Mouse (Mus musculus) spleen, postnatal 4 days (tissue): Measurements from ENCODE around the gene Gatb.

Source experiments
- DNase-seq, 2 experiments: peaks; one replicate each; pipeline ENCODE4 v3.0.0; 2022; ENCODE audit warnings: low spot score in 2 of 2

Gene Gatb

DNA sequence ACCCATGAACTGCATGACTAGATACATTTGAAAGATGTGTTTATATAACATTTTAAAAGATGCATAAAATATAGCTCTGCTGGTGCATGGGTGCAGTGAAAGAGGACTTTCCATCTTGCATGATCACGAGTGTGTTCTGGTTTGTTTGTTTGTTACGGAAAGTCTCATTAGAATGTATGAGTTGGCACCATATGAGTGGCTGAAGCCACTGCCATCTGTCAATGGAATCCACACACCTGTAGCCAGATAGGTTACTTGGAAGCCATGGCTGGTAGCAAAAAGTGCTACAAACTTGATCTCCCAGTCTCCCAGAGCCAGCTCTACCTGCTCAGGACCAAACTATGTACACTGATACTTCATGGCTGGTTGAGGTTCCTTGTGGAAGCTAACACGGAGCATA, 81.6 kb downstream of the Gatb start:
- no peak for DNase-seq

DNA sequence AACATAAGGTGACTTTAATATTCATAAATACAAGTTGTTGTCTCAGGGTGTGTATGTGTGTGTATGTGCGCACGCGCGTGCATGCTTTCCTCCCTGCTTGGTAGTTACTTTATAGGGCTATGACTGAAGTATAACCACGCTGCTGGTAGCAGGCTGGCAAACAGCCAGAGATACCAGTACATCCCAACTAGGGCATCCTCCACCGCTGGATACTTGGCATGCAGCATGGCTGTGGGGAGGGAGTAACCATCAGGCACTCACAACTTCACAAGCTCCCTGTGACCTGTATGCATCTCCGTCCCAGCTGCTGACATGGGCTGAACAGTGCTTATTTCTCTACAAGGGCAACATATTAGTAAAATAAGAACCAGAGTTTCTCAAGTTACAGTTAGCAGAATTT, 85.8 kb downstream of the Gatb start:
- DNase-seq = no peak

- DNase-seq = no peak
Measured at GRCm38 (mm10) chr3:85661926-85662813, 88.3 kb downstream of the Gatb start.

DNA sequence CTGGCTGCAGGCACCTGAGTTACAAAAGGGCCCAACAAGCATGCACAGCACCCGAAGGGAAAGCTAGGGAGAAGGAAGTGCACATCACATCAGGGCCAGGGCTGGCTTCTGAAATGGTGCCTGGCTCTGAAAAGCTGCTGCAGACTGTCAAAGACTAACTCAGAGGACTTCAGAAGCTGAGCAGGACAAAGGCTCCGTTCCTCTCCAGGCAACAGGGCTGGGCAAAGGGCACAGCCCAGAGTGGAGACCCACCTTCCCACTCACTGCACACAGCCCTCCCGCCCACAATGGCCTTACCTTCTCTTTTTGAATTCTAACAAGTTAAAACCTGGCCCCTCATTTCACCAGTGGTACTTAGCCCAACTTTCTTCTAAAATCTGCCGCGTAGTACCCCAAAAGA, 89.9 kb downstream of the Gatb start:
- DNase-seq = no peak

GRCm38 (mm10) chr3:85664591-85665171, 90.8 kb downstream of the Gatb start:
- no peak for DNase-seq

DNA sequence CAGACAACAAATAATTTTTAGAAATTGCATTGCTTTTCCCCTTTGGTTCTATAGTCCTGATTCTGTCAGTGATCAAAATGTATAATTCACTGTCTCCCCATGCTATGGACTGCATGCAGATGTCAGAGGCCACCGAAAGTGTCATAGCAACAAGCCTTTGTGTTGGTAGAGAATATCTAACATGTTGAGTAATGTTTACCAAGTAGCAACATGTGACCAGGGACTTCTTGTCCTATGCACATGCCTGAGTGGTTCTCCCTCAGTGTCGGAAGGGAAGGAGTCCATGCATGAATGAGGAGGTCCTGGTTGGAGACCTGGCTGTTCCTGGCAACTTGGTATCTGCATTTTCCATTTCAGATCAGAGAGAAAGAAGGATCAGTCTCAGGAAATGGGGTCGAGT, 92.2 kb downstream of the Gatb start:
- DNase-seq = no peak

DNA sequence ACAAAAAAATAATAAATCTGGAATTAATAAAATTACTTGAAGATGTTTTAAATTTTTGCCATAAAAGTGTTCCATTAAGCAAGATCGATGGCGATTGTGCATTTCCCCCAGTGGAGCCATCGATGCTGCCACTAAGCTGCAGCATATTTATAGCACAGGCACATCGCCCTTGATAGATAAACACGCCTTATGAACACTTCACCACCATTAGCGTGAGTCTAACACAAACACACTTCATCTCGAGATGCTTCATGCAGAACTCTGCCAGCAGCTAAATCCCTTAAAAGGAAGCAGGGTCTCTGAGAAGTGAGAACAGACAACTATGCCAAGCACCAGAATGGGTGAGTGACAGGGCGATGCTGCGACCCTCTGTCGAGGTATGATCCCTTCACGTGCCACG, 92.8 kb downstream of the Gatb start:
- DNase-seq = no peak

DNA sequence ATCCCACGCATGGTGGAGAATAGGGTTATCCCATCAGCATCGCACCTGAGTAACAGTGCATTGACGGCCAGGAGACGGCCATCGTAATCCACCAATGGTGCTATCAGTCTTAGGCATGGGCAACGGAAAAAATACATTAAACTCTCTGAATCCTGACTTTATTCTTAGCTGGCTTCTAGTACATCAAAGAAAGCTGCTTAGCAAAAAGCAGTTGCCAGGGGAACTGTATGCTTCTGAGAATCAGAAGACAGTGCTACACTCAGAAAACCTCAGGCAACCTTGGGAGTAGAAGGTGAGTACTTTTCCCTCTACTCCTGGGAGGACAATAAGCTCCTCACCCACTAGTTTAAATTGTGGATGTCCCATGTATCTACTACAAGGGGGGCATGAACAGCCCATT, 93.8 kb downstream of the Gatb start:
- no peak for DNase-seq

- no peak for DNase-seq
Measured at GRCm38 (mm10) chr3:85669844-85670243, 95.9 kb downstream of the Gatb start.

DNA sequence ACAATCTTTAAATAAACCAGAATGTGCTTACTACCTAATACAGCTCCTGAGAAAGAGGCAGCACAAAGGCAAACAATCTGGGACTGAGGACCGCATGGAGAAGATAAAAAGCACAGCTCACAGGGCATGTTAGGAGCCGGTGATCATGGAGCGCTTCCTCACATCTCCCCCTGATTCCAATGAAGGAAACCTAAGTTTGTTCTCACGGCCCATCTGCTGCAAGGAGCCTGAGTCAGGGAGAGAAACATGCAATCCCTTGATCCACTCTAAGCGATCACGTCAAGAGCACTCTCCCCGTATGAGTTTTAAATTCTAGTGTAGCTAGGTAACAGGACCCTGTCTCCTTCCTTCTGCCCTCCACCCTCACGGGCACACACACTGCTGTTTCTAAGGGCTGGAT, 103.2 kb downstream of the Gatb start:
- no peak for DNase-seq

DNA sequence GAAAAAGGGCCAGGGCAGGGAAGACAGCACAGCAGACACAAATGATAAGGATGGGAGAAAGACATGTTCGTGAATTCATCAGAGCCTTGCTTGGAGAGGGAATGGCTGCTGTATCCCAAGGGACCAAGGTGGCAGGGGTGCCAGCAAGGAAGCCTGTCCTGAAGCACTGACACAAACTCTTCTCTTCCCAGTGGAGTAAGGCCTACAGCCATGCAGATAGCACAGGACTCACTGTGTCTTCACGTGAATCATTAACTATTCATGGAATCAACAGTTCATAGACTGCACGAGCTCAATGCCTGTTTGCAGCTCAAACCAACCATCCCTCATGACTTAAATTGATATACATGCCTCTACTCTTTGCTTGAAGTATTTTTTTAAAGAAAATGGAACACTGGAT, 104.0 kb downstream of the Gatb start:
- DNase-seq = no peak

GRCm38 (mm10) chr3:85679312-85679933, 105.5 kb downstream of the Gatb start:
- no peak for DNase-seq

- no peak for DNase-seq
Measured at GRCm38 (mm10) chr3:85679960-85680359, 106.0 kb downstream of the Gatb start.

GRCm38 (mm10) chr3:85681136-85681535, 107.2 kb downstream of the Gatb start:
- DNase-seq = no peak

GRCm38 (mm10) chr3:85683618-85684017, 109.7 kb downstream of the Gatb start:
- DNase-seq = no peak

DNA sequence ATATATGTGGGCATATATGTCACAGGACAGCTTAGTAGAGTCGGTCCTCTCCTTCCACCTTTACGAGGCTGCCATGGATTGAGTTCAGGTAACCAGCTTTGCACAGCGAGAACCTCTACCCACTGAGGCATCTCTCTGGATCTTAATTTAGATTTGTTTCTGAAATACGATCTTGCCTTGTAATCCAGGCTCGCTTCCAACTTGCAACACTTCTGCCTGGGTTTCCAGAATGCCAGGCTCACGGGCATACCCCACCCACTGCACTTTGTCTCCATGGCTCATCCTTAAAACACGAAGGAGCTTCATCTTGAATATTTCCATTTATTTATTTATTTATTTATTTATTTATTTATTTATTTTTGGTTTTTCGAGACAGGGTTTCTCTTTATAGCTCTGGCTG, 111.4 kb downstream of the Gatb start:
- DNase-seq = no peak

- DNase-seq = no peak
Measured at GRCm38 (mm10) chr3:85688341-85688740, 114.4 kb downstream of the Gatb start.

DNA sequence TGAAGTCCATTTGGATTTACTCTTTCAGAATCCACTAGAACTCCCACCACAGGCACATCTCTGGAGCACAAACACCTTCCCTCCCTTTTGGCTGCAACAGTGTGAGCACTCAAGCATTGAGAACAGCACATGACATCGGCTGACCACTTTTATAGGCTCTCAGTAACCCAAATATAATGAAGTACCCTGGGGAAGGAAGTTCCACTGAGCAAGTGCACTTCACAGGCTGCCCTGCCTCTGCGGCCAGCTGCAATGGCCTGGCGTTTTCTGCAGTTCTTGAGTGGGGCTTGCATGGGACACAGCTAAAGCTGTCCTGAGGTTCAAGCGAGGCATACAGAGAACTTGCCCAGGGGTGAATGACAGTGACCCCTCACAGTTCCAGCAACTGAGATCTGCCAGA, 117.2 kb downstream of the Gatb start:
- DNase-seq = no peak

GRCm38 (mm10) chr3:85693013-85693412, 119.1 kb downstream of the Gatb start:
- no peak for DNase-seq

DNA sequence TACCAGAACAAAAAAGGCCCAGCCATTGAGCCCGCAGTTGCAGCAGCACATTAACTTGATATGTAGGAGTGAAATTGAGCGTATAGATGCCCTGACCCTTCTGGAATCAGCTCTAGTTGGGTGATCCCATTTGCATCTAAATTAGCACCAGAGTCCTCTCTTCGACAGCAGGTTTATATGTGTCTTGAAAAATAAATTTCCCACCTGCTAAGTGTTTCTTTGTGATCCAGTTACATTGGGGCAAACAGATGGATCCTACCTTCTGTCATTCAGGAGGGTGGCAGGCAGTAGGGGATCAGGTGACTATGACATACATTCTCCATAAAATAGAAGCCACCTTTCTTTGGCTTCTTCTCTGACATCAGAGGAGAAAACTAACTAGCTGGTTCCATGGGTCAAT, 121.1 kb downstream of the Gatb start:
- DNase-seq = no peak

DNA sequence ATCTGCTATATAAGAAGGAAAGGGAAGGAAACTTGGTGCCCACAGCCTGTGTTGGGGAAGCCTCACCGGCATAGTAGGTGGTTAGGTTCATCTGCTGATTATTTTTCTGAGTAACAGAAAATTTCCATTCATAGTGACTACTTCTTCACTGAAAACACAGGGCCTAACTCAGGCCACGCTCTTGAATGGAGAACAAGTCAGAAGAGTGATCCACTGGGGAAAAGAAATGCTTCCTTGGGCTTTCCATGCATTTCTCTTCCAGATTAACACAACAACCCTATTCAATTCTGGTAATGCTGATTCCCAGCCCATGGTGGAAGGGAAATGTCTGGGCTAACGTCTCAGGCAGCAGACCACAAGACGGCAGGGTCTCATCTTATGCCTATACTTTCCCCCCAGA, 124.6 kb downstream of the Gatb start:
- DNase-seq = no peak

GRCm38 (mm10) chr3:85703141-85703882, 129.4 kb downstream of the Gatb start:
- peak in 1 of 2 experiments; percentile 49 for DNase-seq
